Mouse (Mus musculus): ENCODE results near the gene Rnaset2b. TPM values are rescaled to one million over a fixed set of nuclear protein-coding genes. Genes with fewer than 3 reads are reported as not detected.

Rnaset2b gene
- polyA plus RNA-seq, 1 experiment from 2014 or later = 386 TPM

Other genes starting within 250 kb of the Rnaset2b start
- gene Ezr, start 187.8 kb upstream of the Rnaset2b start, polyA plus RNA-seq (2015; fragmentation: Nextera tagmentation; extraction: Ambion mirVana) = 240 and 248 TPM in 2 replicates
- 60.4 and 60.6 TPM in 2 replicates for gene Rsph3b, start 22.0 kb upstream of the Rnaset2b start, polyA plus RNA-seq (2015; fragmentation: Nextera tagmentation; extraction: Ambion mirVana)
- 58.2 and 59.7 TPM in 2 replicates for gene Tagap1, start 9.5 kb upstream of the Rnaset2b start, polyA plus RNA-seq (2015; fragmentation: Nextera tagmentation; extraction: Ambion mirVana)
- gene Gm49721, start 8.3 kb downstream of the Rnaset2b start, polyA plus RNA-seq (2015; fragmentation: Nextera tagmentation; extraction: Ambion mirVana) = 0.33 and 0.75 TPM in 2 replicates
- 0.33 TPM in 1 of 2 replicates, not detected in the other for gene Gm1604a, start 54.9 kb downstream of the Rnaset2b start, polyA plus RNA-seq (2015; fragmentation: Nextera tagmentation; extraction: Ambion mirVana)
- gene Rps6ka2, start 199.5 kb downstream of the Rnaset2b start, polyA plus RNA-seq (2015; fragmentation: Nextera tagmentation; extraction: Ambion mirVana) = 18.7 and 22.5 TPM in 2 replicates